Mouse (Mus musculus) CH12.LX (cell line): ENCODE results near the gene Ppp6r3.

Experiments used
- CHD2 ChIP-seq: IDR thresholded peaks from 2 replicates; pipeline ENCODE4 v1.6.1; 2011; ENCODE audit warnings: low read length, improper control_type of control experiment
- CTCF ChIP-seq, 2 experiments: IDR thresholded peaks in 1 of 2; conservative IDR thresholded peaks in 1 of 2; 2 replicates each; pipeline ENCODE4 v1.5.1; 2011 to 2012; ENCODE audit warnings: low read depth in 2 of 2, low read length in 2 of 2, improper control_type of control experiment in 1 of 2, inconsistent platforms in 1 of 2, mild to moderate bottlenecking in 1 of 2, moderate library complexity in 1 of 2
- E2F4 ChIP-seq: IDR thresholded peaks from 2 replicates; pipeline ENCODE4 v1.6.1; 2011; ENCODE audit warnings: low read depth, low read length, improper control_type of control experiment; ENCODE audit not compliant: insufficient replicate concordance
- ELF1 ChIP-seq: IDR thresholded peaks from 2 replicates; pipeline ENCODE4 v1.6.1; 2014; ENCODE audit warnings: low read depth, mild to moderate bottlenecking, inconsistent platforms, low read length, improper control_type of control experiment
- GABPA ChIP-seq: IDR thresholded peaks from 2 replicates; pipeline ENCODE4 v1.6.1; 2012; ENCODE audit warnings: low read depth, low read length, improper control_type of control experiment, inconsistent platforms; ENCODE audit not compliant: insufficient replicate concordance
- KAT2A ChIP-seq: IDR thresholded peaks from 2 replicates; pipeline ENCODE4 v1.6.1; 2012; ENCODE audit warnings: low read length, improper control_type of control experiment, inconsistent platforms; ENCODE audit not compliant: insufficient replicate concordance
- POLR2A ChIP-seq: IDR thresholded peaks from 2 replicates; pipeline ENCODE4 v1.6.1; 2011; ENCODE audit warnings: low read depth, mild to moderate bottlenecking, improper control_type of control experiment, low read length
- UBTF ChIP-seq: IDR thresholded peaks from 2 replicates; pipeline ENCODE4 v1.6.1; 2012; ENCODE audit warnings: low read depth, mild to moderate bottlenecking, inconsistent platforms, low read length, improper control_type of control experiment, moderate library complexity
- USF2 ChIP-seq: conservative IDR thresholded peaks from 2 replicates; pipeline ENCODE4 v1.6.1; 2011; ENCODE audit warnings: low read depth, low read length, improper control_type of control experiment
- ZNF384 ChIP-seq: IDR thresholded peaks from 2 replicates; pipeline ENCODE4 v1.6.1; 2012; ENCODE audit warnings: low read depth, low read length, improper control_type of control experiment, inconsistent platforms

DNA sequence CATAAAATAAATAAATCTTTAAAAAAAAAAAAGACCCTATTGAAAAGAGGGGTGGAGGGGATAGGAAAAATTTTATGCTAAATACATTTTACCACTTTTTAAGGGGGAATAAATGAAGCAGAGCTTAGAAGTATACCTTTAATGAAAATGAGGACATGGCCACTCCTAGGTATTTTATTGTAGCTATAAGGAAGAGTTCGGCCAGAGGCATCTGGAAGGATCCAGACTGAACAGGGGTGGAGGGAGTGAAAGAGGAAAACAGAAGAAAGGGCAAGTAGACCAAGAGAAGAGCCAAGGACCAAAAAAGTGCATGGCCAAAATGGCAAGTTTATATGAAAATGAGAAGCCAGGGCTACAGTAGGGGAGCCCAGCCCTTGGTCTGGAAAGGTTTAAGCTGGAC is 25.4 kb downstream of the Ppp6r3 start:
- TF ChIP-seq GABPA, result no peak
- TF ChIP-seq CHD2, result no peak
- no peak for TF ChIP-seq E2F4
- no peak for TF ChIP-seq UBTF
- no peak for TF ChIP-seq CTCF (conservative IDR thresholded peaks at IDR 0.05 in 1 of 2, IDR thresholded peaks at IDR 0.05 in 1 of 2; ENCODE audit: low read depth in 2 of 2, low read length in 2 of 2)
- TF ChIP-seq ZNF384, result no peak
- TF ChIP-seq USF2, result no peak
- no peak for TF ChIP-seq ELF1
- no peak for TF ChIP-seq KAT2A
- no peak for TF ChIP-seq POLR2A
